Mouse (Mus musculus) testis, postnatal 10 days (tissue): ENCODE data around the gene Egflam.

ENCODE experiments used
- DNase-seq: peaks from one replicate; pipeline ENCODE4 v3.0.0; 2021; ENCODE audit warnings: low spot score

The Egflam gene

GRCm38 (mm10) chr15:7397818-7398608, at the start of gene Egflam:
TSS of gene Egflam (minus strand) at chr15:7398395.
- DNase-seq: peak; percentile 64

GRCm38 (mm10) chr15:7443396-7444315, 45.5 kb upstream of the Egflam start:
- no peak for DNase-seq

GRCm38 (mm10) chr15:7442148-7443100, 44.2 kb upstream of the Egflam start:
- DNase-seq: no peak

GRCm38 (mm10) chr15:7424282-7424681, 26.1 kb upstream of the Egflam start:
- no peak for DNase-seq

- DNase-seq: no peak
Measured at GRCm38 (mm10) chr15:7404521-7404920, 6.3 kb upstream of the Egflam start.

GRCm38 (mm10) chr15:7398609-7399540, 680 bp upstream of the Egflam start:
- peak; percentile 63 for DNase-seq

GRCm38 (mm10) chr15:7397446-7397817, 763 bp downstream of the Egflam start:
- DNase-seq: no peak

- DNase-seq: no peak
Measured at GRCm38 (mm10) chr15:7383349-7383748, 14.8 kb downstream of the Egflam start.

- no peak for DNase-seq
Measured at GRCm38 (mm10) chr15:7382457-7382856, 15.7 kb downstream of the Egflam start.

GRCm38 (mm10) chr15:7352635-7353051, 45.6 kb downstream of the Egflam start:
- peak; percentile 53 for DNase-seq

- DNase-seq: no peak
Measured at GRCm38 (mm10) chr15:7340703-7341309, 57.4 kb downstream of the Egflam start.

GRCm38 (mm10) chr15:7334517-7335298, 63.5 kb downstream of the Egflam start:
- no peak for DNase-seq

GRCm38 (mm10) chr15:7332875-7333274, 65.3 kb downstream of the Egflam start:
- DNase-seq: no peak

GRCm38 (mm10) chr15:7322599-7323311, 75.4 kb downstream of the Egflam start:
- DNase-seq: no peak

- DNase-seq: no peak
Measured at GRCm38 (mm10) chr15:7320901-7321300, 77.3 kb downstream of the Egflam start.

- no peak for DNase-seq
Measured at GRCm38 (mm10) chr15:7315539-7315938, 82.7 kb downstream of the Egflam start.

- DNase-seq: no peak
Measured at GRCm38 (mm10) chr15:7308711-7309110, 89.5 kb downstream of the Egflam start.

- DNase-seq: no peak
Measured at GRCm38 (mm10) chr15:7299892-7300291, 98.3 kb downstream of the Egflam start.

- DNase-seq: no peak
Measured at GRCm38 (mm10) chr15:7295199-7295598, 103.0 kb downstream of the Egflam start.
